Mouse (Mus musculus) small intestine, adult 2 months (tissue): ENCODE measurements around the gene Slc23a2. TPM values are rescaled to one million over a fixed set of nuclear protein-coding genes. Genes with fewer than 3 reads are reported as not detected.
A peak's percentile ranks its signal among the peaks of the same experiment; 100 is the strongest.

Experiments used
- H3K27ac ChIP-seq: fragments of 200-500 bp; 2 replicates; pipeline ENCODE4 v1.5.1; 2012; ENCODE audit warnings: low read depth, low read length, control low read depth, inconsistent platforms; ENCODE audit not compliant: insufficient read depth
- H3K27me3 ChIP-seq: fragments of 200-500 bp; 2 replicates; pipeline ENCODE4 v1.6.1; 2012; ENCODE audit warnings: mild to moderate bottlenecking, moderate library complexity, low read length, inconsistent platforms; ENCODE audit not compliant: control insufficient read depth, insufficient read depth
- H3K36me3 ChIP-seq: fragments of 200-500 bp; 2 replicates; pipeline ENCODE4 v1.6.1; 2012; ENCODE audit warnings: mild to moderate bottlenecking, low read length, control low read depth, inconsistent platforms; ENCODE audit not compliant: control insufficient read depth, insufficient read depth
- H3K4me1 ChIP-seq: fragments of 200-500 bp; 2 replicates; pipeline ENCODE4 v1.6.1; 2012; ENCODE audit warnings: low read length, inconsistent platforms, mixed read lengths; ENCODE audit not compliant: control insufficient read depth, insufficient read depth, insufficient read length
- H3K4me3 ChIP-seq: fragments of 200-500 bp; 2 replicates; pipeline ENCODE4 v1.5.1; 2012; ENCODE audit warnings: low read depth, mild to moderate bottlenecking, control low read depth, inconsistent platforms, low read length, moderate library complexity
- CTCF ChIP-seq: fragments of 200-500 bp; IDR thresholded peaks from 2 replicates; pipeline ENCODE4 v1.5.1; 2012; ENCODE audit warnings: low read depth, mild to moderate bottlenecking, control low read depth, inconsistent platforms, low read length, moderate library complexity, mixed read lengths; ENCODE audit not compliant: insufficient replicate concordance, insufficient read length; ENCODE audit errors: extremely low read depth
- POLR2A ChIP-seq: fragments of 200-500 bp; IDR thresholded peaks from 2 replicates; pipeline ENCODE4 v1.6.1; 2012; ENCODE audit warnings: low read depth, mild to moderate bottlenecking, control low read depth, inconsistent platforms, low read length, moderate library complexity
- WGBS: fragments of 180-500 bp; shearing (Covaris S2); methylation state at CpG from one replicate; pipeline ENCODE4 v1.1.7; 2018; 5-methylcytosine and 5-hydroxymethylcytosine counted together
- polyA plus RNA-seq: library from polyadenylated mRNA; depleted of rRNA; stranded (reverse); fragments of >200 nt; gene quantifications from 2 replicates; pipeline ENCODE4 v1.2.3, GENCODE M21; 2012

Gene Slc23a2
- polyA plus RNA-seq, 1 experiment: 18.5 TPM

- 72% methylated on average over 4 of the region's 4 CpGs for WGBS
- peak overlapping the region; percentile 53 for H3K27ac ChIP-seq
- peaks cover 7% of the 10 kb centered on the region; the same call in 1 of the 2 replicates for H3K4me1 ChIP-seq
Measured at GRCm38 (mm10) chr2:132021616-132022015, 123.3 kb downstream of the Slc23a2 start.

GRCm38 (mm10) chr2:132020991-132021541 is 123.8 kb downstream of the Slc23a2 start:
- Histone ChIP-seq H3K27ac (peak overlapping the region; percentile 53), H3K4me1 (peaks cover 7% of the 10 kb centered on the region; the same call in 1 of the 2 replicates), H3K36me3 (no peaks in the 10 kb centered on the region), H3K4me3 (peak overlapping the region; percentile 40), H3K27me3 (no peaks in the 10 kb centered on the region)
- no peak for TF ChIP-seq CTCF
- TF ChIP-seq POLR2A: no peak
- WGBS: 41% methylated on average over 5 of the region's 5 CpGs

More at GRCm38 (mm10) chr2:132021616-132022015, 123.3 kb downstream of the Slc23a2 start:
- Histone ChIP-seq H3K4me3 (no peak overlapping the region), H3K27me3 (no peaks in the 10 kb centered on the region), H3K36me3 (no peaks in the 10 kb centered on the region)
- TF ChIP-seq CTCF (no peak), POLR2A (no peak)

GRCm38 (mm10) chr2:132020420-132020819 is 124.5 kb downstream of the Slc23a2 start:
- Histone ChIP-seq H3K4me1 (peaks cover 7% of the 10 kb centered on the region; the same call in 1 of the 2 replicates), H3K27ac (peak overlapping the region; percentile 53), H3K4me3 (peak overlapping the region; percentile 40), H3K27me3 (no peaks in the 10 kb centered on the region), H3K36me3 (no peaks in the 10 kb centered on the region)
- 75% methylated on average over 7 of the region's 7 CpGs for WGBS
- TF ChIP-seq POLR2A (no peak), CTCF (no peak)

- H3K27ac ChIP-seq: peak overlapping the region; percentile 53
- TF ChIP-seq POLR2A (no peak), CTCF (no peak)
Measured at GRCm38 (mm10) chr2:132019372-132019811, 125.5 kb downstream of the Slc23a2 start.

GRCm38 (mm10) chr2:132018156-132018555 is 126.8 kb downstream of the Slc23a2 start:
- no peak overlapping the region for H3K4me3 ChIP-seq
- TF ChIP-seq CTCF (no peak), POLR2A (no peak)
- 33% methylated on average over 4 of the region's 4 CpGs for WGBS
- H3K36me3 ChIP-seq: no peaks in the 10 kb centered on the region
- peak overlapping the region; percentile 53; the same call in 1 of the 2 replicates for H3K27ac ChIP-seq
- no peaks in the 10 kb centered on the region for H3K27me3 ChIP-seq
- peaks cover 4% of the 10 kb centered on the region; the same call in 1 of the 2 replicates for H3K4me1 ChIP-seq

More at GRCm38 (mm10) chr2:132019372-132019811, 125.5 kb downstream of the Slc23a2 start:
- Histone ChIP-seq H3K4me3 (0 out of 2 replicates have a peak overlapping the region, but pooled peaks have one; percentile 1), H3K27me3 (no peaks in the 10 kb centered on the region), H3K36me3 (no peaks in the 10 kb centered on the region), H3K4me1 (peaks cover 4% of the 10 kb centered on the region; the same call in 1 of the 2 replicates)
- WGBS: 84% methylated on average over 3 of the region's 3 CpGs

GRCm38 (mm10) chr2:132017611-132018010 is 127.3 kb downstream of the Slc23a2 start:
- no peak overlapping the region for H3K27ac ChIP-seq
- H3K27me3 ChIP-seq: no peaks in the 10 kb centered on the region
- no peaks in the 10 kb centered on the region for H3K36me3 ChIP-seq
- no peak overlapping the region for H3K4me3 ChIP-seq
- peaks cover 4% of the 10 kb centered on the region; the same call in 1 of the 2 replicates for H3K4me1 ChIP-seq
- 46% methylated on average over 7 of the region's 7 CpGs for WGBS
- TF ChIP-seq CTCF: no peak
- TF ChIP-seq POLR2A: no peak

- no peak for TF ChIP-seq CTCF
- TF ChIP-seq POLR2A: no peak
- no peaks in the 10 kb centered on the region for H3K27me3 ChIP-seq
- no peaks in the 10 kb centered on the region; the same call in 1 of the 2 replicates for H3K4me1 ChIP-seq
- H3K27ac ChIP-seq: no peak overlapping the region
- H3K36me3 ChIP-seq: no peaks in the 10 kb centered on the region
- no peak overlapping the region for H3K4me3 ChIP-seq
- 92% methylated on average over 1 of the region's 1 CpGs for WGBS
Measured at GRCm38 (mm10) chr2:132016034-132016433, 128.9 kb downstream of the Slc23a2 start.
